Mouse (Mus musculus) liver, embryonic 16.5 days (tissue): Measurements from ENCODE around the gene A2ml1. TPM values are rescaled to one million over a fixed set of nuclear protein-coding genes. Genes with fewer than 3 reads are reported as not detected.
A peak's percentile ranks its signal among the peaks of the same experiment; 100 is the strongest.

Source experiments
- ATAC-seq: fragments of 200-750 bp; cut with Nextera tagmentation; 2 replicates; pipeline ENCODE4 v1.8.0; 2017; ENCODE audit warnings: low read depth, mild to moderate bottlenecking, moderate number of reproducible peaks, moderate library complexity
- H3K27ac ChIP-seq: fragments of 300-500 bp; sonication (generic); 2 replicates; pipeline ENCODE4 v1.5.1; 2014; ENCODE audit warnings: mild to moderate bottlenecking, low read length
- H3K27me3 ChIP-seq: fragments of 300-500 bp; sonication (generic); 2 replicates; pipeline ENCODE4 v1.6.1; 2014; ENCODE audit warnings: low read depth, low read length, mixed read lengths; ENCODE audit not compliant: control insufficient read depth, insufficient read depth
- H3K36me3 ChIP-seq: fragments of 300-500 bp; sonication (generic); 2 replicates; pipeline ENCODE4 v1.6.1; 2014; ENCODE audit warnings: mild to moderate bottlenecking; ENCODE audit not compliant: control insufficient read depth, insufficient read depth
- H3K4me1 ChIP-seq: fragments of 300-500 bp; sonication (generic); 2 replicates; pipeline ENCODE4 v1.6.1; 2014; ENCODE audit warnings: low read depth, low read length, mixed read lengths; ENCODE audit not compliant: control insufficient read depth
- H3K4me2 ChIP-seq: fragments of 300-500 bp; sonication (generic); 2 replicates; pipeline ENCODE4 v1.6.1; 2014; ENCODE audit warnings: low read depth, low read length, mixed read lengths
- H3K4me3 ChIP-seq: fragments of 300-500 bp; sonication (generic); 2 replicates; pipeline ENCODE4 v1.5.1; 2014; ENCODE audit warnings: low read depth, mild to moderate bottlenecking, low read length
- H3K9ac ChIP-seq: fragments of 300-500 bp; sonication (generic); 2 replicates; pipeline ENCODE4 v1.6.1; 2014; ENCODE audit warnings: low read depth, low read length
- H3K9me3 ChIP-seq: fragments of 300-500 bp; sonication (generic); replicated peaks from 2 replicates; pipeline ENCODE4 v1.6.1; 2016; ENCODE audit warnings: low read length; ENCODE audit not compliant: control insufficient read depth
- WGBS: fragments of 180-500 bp; shearing (Covaris S2); extraction: QIAGEN DNeasy Blood & Tissue Kit; methylation state at CpG from one replicate; pipeline ENCODE4 v1.1.7; 2014; ENCODE audit not compliant: insufficient replicate concordance; 5-methylcytosine and 5-hydroxymethylcytosine counted together
- polyA plus RNA-seq: library from polyadenylated mRNA; unstranded; fragments of >200 nt; fragmentation: Nextera tagmentation; extraction: Ambion mirVana; gene quantifications from 2 replicates; pipeline ENCODE4 v1.2.1, GENCODE M21; 2015

A2ml1 gene
- polyA plus RNA-seq, 1 experiment from 2014 or later = 49.7 TPM

GRCm38 (mm10) chr6:128532701-128533100, 48.7 kb downstream of the A2ml1 start:
- WGBS = 58% methylated on average over 9 of the region's 9 CpGs
- Histone ChIP-seq H3K36me3 (no peaks in the 10 kb centered on the region), H3K27me3 (no peaks in the 10 kb centered on the region), H3K4me2 (no peak overlapping the region), H3K9ac (no peak overlapping the region), H3K4me3 (no peak overlapping the region), H3K27ac (peak overlapping the region; percentile 74), H3K9me3 (no peaks in the 10 kb centered on the region), H3K4me1 (no peaks in the 10 kb centered on the region; the same call in 1 of the 2 replicates)
- ATAC-seq = peak; percentile 73

DNA sequence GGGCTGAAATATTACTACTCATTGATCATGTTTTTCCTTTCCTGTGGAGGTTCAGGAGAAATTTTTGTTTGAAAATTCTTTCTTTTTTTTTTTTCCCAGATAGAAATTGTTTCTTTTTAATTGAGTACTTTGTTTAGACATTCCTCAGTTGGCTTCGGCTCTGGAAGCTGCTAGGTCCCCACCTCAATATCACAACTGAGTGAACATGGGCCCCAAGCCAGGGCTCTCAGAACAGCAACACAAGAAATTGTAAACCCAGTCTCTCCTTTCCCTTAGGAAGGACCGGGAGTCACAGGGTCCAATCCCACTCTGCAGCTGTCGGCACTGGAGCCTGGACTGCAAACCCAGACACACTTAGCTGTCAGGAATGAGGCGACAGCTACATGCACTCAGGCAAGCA, 52.9 kb downstream of the A2ml1 start:
- no peak for ATAC-seq
- 61% methylated on average over 4 of the region's 4 CpGs for WGBS
- Histone ChIP-seq H3K36me3 (no peaks in the 10 kb centered on the region), H3K9ac (no peak overlapping the region), H3K9me3 (no peaks in the 10 kb centered on the region), H3K27ac (no peak overlapping the region), H3K27me3 (no peaks in the 10 kb centered on the region), H3K4me2 (no peak overlapping the region), H3K4me3 (no peak overlapping the region), H3K4me1 (no peaks in the 10 kb centered on the region)

DNA sequence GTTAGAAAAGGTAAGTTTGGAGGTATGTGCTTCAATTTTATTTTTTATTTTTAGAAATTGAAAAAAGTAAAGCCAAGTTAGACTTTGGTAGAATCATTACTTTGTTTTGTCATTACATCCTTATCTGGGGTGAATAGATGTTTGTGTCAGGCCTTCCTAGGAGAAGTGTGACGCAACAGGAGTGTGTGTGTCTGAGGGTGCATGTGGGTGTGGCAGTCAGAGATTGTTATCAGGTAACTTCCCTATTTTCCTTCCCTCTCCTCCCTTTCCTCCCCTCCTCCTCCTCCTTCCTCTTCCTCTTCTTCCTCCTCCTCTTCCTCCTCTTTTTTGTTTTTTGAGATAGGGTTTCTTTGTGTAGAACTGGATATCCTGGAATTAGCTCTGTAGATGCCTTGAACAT, 54.3 kb downstream of the A2ml1 start:
- WGBS = 13% methylated on average over 1 of the region's 1 CpGs
- no peaks in the 10 kb centered on the region for H3K36me3 ChIP-seq
- no peaks in the 10 kb centered on the region for H3K9me3 ChIP-seq
- H3K27me3 ChIP-seq = no peaks in the 10 kb centered on the region
- peak overlapping the region; percentile 69 for H3K27ac ChIP-seq
- H3K4me1 ChIP-seq = no peaks in the 10 kb centered on the region
- no peak overlapping the region for H3K9ac ChIP-seq
- 0 out of 2 replicates have a peak, but pooled peaks have one; percentile 56 for ATAC-seq
- no peak overlapping the region for H3K4me3 ChIP-seq
- H3K4me2 ChIP-seq = no peak overlapping the region; the same call in 1 of the 2 replicates

DNA sequence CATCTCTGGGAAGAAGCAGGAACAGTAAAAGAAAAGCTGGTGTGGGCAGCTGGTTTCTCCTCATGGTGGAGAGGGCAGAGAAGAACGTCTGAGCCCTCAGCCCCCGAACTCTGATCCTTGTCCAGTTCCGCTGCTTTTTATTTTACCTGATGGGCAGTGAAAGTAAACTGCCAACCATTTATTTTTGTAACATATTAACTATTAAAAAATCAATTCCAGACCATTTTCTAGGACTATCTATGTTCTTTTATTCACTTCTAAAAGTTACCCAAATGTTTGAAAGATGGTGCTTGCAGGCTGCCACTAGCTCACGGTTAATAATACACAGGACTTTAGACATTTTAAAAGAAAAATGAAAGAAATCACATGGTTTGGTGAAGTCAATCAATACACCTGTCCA, 54.8 kb downstream of the A2ml1 start, which contains the start of gene Pzp:
TSS of gene Pzp (minus strand) at position 120 of the 400 bp plus-strand sequence.
- 59% methylated on average over 4 of the region's 4 CpGs for WGBS
- no peak for ATAC-seq
- H3K36me3 ChIP-seq = no peaks in the 10 kb centered on the region
- H3K27ac ChIP-seq = peak within 1 kb of the TSS; percentile 79
- no peaks in the 10 kb centered on the region for H3K4me1 ChIP-seq
- no peak within 1 kb of the TSS for H3K9ac ChIP-seq
- H3K4me3 ChIP-seq = peak within 1 kb of the TSS; percentile 45
- no peaks in the 10 kb centered on the region for H3K27me3 ChIP-seq
- H3K9me3 ChIP-seq = no peaks in the 10 kb centered on the region
- H3K4me2 ChIP-seq = no peak within 1 kb of the TSS; the same call in 1 of the 2 replicates

- H3K36me3 ChIP-seq = no peaks in the 10 kb centered on the region
- no peak overlapping the region for H3K4me2 ChIP-seq
- H3K27me3 ChIP-seq = no peaks in the 10 kb centered on the region
- no peaks in the 10 kb centered on the region for H3K9me3 ChIP-seq
- H3K9ac ChIP-seq = no peak overlapping the region
- 52% methylated on average over 4 of the region's 4 CpGs for WGBS
- no peaks in the 10 kb centered on the region for H3K4me1 ChIP-seq
- peak overlapping the region; percentile 79 for H3K27ac ChIP-seq
- H3K4me3 ChIP-seq = peak overlapping the region; percentile 45
- peak; percentile 77 for ATAC-seq
Observed at GRCm38 (mm10) chr6:128525801-128526200, 55.6 kb downstream of the A2ml1 start.

DNA sequence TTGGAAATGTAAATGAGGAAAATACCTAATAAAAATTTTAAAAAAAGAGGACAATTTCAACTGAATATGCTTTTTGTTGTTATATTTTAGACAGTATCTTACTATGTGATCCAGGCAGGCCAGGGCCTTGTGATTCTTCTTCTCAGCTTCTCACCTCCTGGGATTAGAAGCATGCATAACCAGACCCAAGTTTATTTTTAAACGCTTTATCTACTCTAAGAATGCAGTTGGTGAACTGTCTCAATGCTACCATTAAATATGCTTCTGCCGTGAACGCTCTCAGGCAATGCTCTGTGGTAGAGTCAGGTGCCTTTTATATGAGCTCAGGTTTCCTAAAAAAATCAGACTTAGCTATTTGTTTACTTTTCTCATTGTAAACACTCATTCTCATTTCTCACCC, 58.0 kb downstream of the A2ml1 start:
- no peak overlapping the region for H3K9ac ChIP-seq
- H3K4me2 ChIP-seq = no peak overlapping the region
- 74% methylated on average over 3 of the region's 3 CpGs for WGBS
- H3K9me3 ChIP-seq = no peaks in the 10 kb centered on the region
- no peaks in the 10 kb centered on the region for H3K36me3 ChIP-seq
- no peaks in the 10 kb centered on the region for H3K4me1 ChIP-seq
- H3K27me3 ChIP-seq = no peaks in the 10 kb centered on the region
- no peak overlapping the region for H3K27ac ChIP-seq
- H3K4me3 ChIP-seq = no peak overlapping the region
- ATAC-seq = no peak

- H3K9me3 ChIP-seq = no peaks in the 10 kb centered on the region
- H3K36me3 ChIP-seq = no peaks in the 10 kb centered on the region
- no peak for ATAC-seq
- H3K27me3 ChIP-seq = no peaks in the 10 kb centered on the region
- no peaks in the 10 kb centered on the region for H3K4me1 ChIP-seq
- H3K9ac ChIP-seq = no peak overlapping the region
- 73% methylated on average over 7 of the region's 7 CpGs for WGBS
- H3K4me2 ChIP-seq = no peak overlapping the region
- H3K27ac ChIP-seq = no peak overlapping the region
- no peak overlapping the region for H3K4me3 ChIP-seq
Observed at GRCm38 (mm10) chr6:128519159-128519558, 62.2 kb downstream of the A2ml1 start.

GRCm38 (mm10) chr6:128505676-128506236, 75.7 kb downstream of the A2ml1 start:
- Histone ChIP-seq H3K27ac (no peak overlapping the region), H3K9ac (no peak overlapping the region), H3K36me3 (no peaks in the 10 kb centered on the region), H3K4me1 (no peaks in the 10 kb centered on the region), H3K27me3 (no peaks in the 10 kb centered on the region), H3K4me3 (no peak overlapping the region), H3K4me2 (no peak overlapping the region), H3K9me3 (no peaks in the 10 kb centered on the region)
- no peak for ATAC-seq
- 57% methylated on average over 2 of the region's 2 CpGs for WGBS

GRCm38 (mm10) chr6:128504743-128505142, 76.7 kb downstream of the A2ml1 start:
- H3K9ac ChIP-seq = no peak overlapping the region
- no peak overlapping the region for H3K4me3 ChIP-seq
- no peaks in the 10 kb centered on the region for H3K4me1 ChIP-seq
- no peak overlapping the region for H3K4me2 ChIP-seq
- WGBS = 58% methylated on average over 5 of the region's 5 CpGs
- no peaks in the 10 kb centered on the region for H3K27me3 ChIP-seq
- H3K27ac ChIP-seq = no peak overlapping the region
- H3K36me3 ChIP-seq = no peaks in the 10 kb centered on the region
- no peaks in the 10 kb centered on the region for H3K9me3 ChIP-seq
- ATAC-seq = no peak
